ENCODE assay signal across 17 mouse cellular contexts in genomic region chr4:105994390-105994798, GRCm38 (mm10).
DNase-seq lines count a peak whose midpoint lies in the region; ATAC-seq and TF ChIP-seq lines count a peak whose summit lies in the region.
"Had no signal": no experiment of that assay in that cellular context is flagged by ENCODE, and none has a peak within 500 bp of the region (broad histone marks: within the 10 kb centered on the region; RNA-seq: fewer than 3 reads in every experiment).

No protein-coding gene starts in this region.

- no peaks in the 10 kb centered on the region for H3K9me3 ChIP-seq in hindbrain, embryonic 10.5 days
- no peaks in the 10 kb centered on the region for H3K9me3 ChIP-seq in hindbrain, postnatal 0 days (ENCODE audit: low read length)
- no peaks in the 10 kb centered on the region for H3K9me3 ChIP-seq in limb, embryonic 10.5 days (replicated peaks)
- H3K9me3 ChIP-seq: midbrain, embryonic 10.5 days had no signal

- TF ChIP-seq CTCF in hindbrain, postnatal 0 days (IDR thresholded peaks at IDR 0.05; ENCODE audit: low read depth): no peak

- H3K36me3 ChIP-seq in hindbrain, embryonic 10.5 days: no peaks in the 10 kb centered on the region
- no peaks in the 10 kb centered on the region for H3K36me3 ChIP-seq in hindbrain, postnatal 0 days (ENCODE audit: insufficient read depth, low read length)
- no peaks in the 10 kb centered on the region for H3K36me3 ChIP-seq in limb, embryonic 10.5 days
- H3K36me3 ChIP-seq: G1E; midbrain, embryonic 10.5 days had no signal

- no peak overlapping the region for H3K9ac ChIP-seq in hindbrain, postnatal 0 days (replicated peaks; ENCODE audit: low read length)

- H3K4me3 ChIP-seq in hindbrain, embryonic 10.5 days: no peak overlapping the region
- H3K4me3 ChIP-seq in hindbrain, postnatal 0 days (ENCODE audit: low read length): no peak overlapping the region
- H3K4me3 ChIP-seq in limb, embryonic 10.5 days: no peak overlapping the region
- H3K4me3 ChIP-seq: layer of hippocampus, adult 2 months; midbrain, embryonic 10.5 days had no signal

- WGBS in hindbrain, embryonic 10.5 days: 85% methylated on average over 14 of the region's 14 CpGs
- WGBS in hindbrain, postnatal 0 days: 80% methylated on average over 14 of the region's 14 CpGs
- WGBS in limb, embryonic 10.5 days: 42% methylated on average over 14 of the region's 14 CpGs

- H3K27me3 ChIP-seq in hindbrain, embryonic 10.5 days (ENCODE audit: insufficient read depth, poor library complexity, severe bottlenecking): no peaks in the 10 kb centered on the region
- no peaks in the 10 kb centered on the region for H3K27me3 ChIP-seq in hindbrain, postnatal 0 days (ENCODE audit: insufficient read depth, low read length)
- H3K27me3 ChIP-seq in limb, embryonic 10.5 days (ENCODE audit: low read depth, poor library complexity, severe bottlenecking): no peaks in the 10 kb centered on the region

- H3K27ac ChIP-seq in hindbrain, embryonic 10.5 days: no peak overlapping the region
- no peak overlapping the region for H3K27ac ChIP-seq in hindbrain, postnatal 0 days
- peak overlapping the region; percentile 44 for H3K27ac ChIP-seq in limb, embryonic 10.5 days
- H3K27ac ChIP-seq: layer of hippocampus, adult 2 months; midbrain, embryonic 10.5 days had no signal

- no peaks in the 10 kb centered on the region for H3K4me1 ChIP-seq in hindbrain, embryonic 10.5 days (replicated peaks)
- H3K4me1 ChIP-seq in hindbrain, postnatal 0 days (ENCODE audit: insufficient read depth, low read length): no peaks in the 10 kb centered on the region
- peaks cover 24% of the 10 kb centered on the region for H3K4me1 ChIP-seq in limb, embryonic 10.5 days
- H3K4me1 ChIP-seq: midbrain, embryonic 10.5 days had no signal

- peak; percentile 9 for DNase-seq in hindbrain, embryonic 10.5 days (ENCODE audit: low spot score)
- no peak for DNase-seq in hindbrain, postnatal 0 days (ENCODE audit: low spot score)
- peak; percentile 41 for DNase-seq in Muller cell, postnatal 12 days (ENCODE audit: inconsistent ontology term)
- peak; percentile 38 for DNase-seq in forelimb bud, embryonic 11.5 days (ENCODE audit: low read depth, low spot score)
- DNase-seq in limb, embryonic 10.5 days (ENCODE audit: low spot score): peak; percentile 50
- DNase-seq in c-Kit-positive CD71-positive TER-119-positive erythroid progenitor cells, embryonic 14.5 days (ENCODE audit: low spot score): no peak
- DNase-seq in neural tube, embryonic 10.5 days (ENCODE audit: extremely low spot score, low spot score): no peak
- DNase-seq: adrenal gland, postnatal 14 days; cerebellum, postnatal 14 days; gastrocnemius, postnatal 10 days; right cerebral cortex, postnatal 14 days had no signal

- no peak for ATAC-seq in hindbrain, postnatal 0 days
- no peak for ATAC-seq in megakaryocyte progenitor cell, adult 5-6 weeks (replicated peaks; ENCODE audit: poor library complexity)
- ATAC-seq: forebrain, embryonic 14.5 days; intestine, postnatal 0 days had no signal

- no peak overlapping the region for H3K4me2 ChIP-seq in hindbrain, postnatal 0 days (ENCODE audit: low read depth, low read length)

Comparison
In these comparisons a context has a peak if more than half of its experiments do, and no peak if none do; other contexts are left out.
1. DNase-seq: peak in hindbrain, embryonic 10.5 days (single experiment), Muller cell, postnatal 12 days (single experiment), forelimb bud, embryonic 11.5 days (single experiment) and limb, embryonic 10.5 days (single experiment); none in hindbrain, postnatal 0 days (single experiment), c-Kit-positive CD71-positive TER-119-positive erythroid progenitor cells, embryonic 14.5 days (single experiment) and neural tube, embryonic 10.5 days (single experiment).